Mouse (Mus musculus): ENCODE results near the gene Upk2. TPM values are rescaled to one million over a fixed set of nuclear protein-coding genes. Genes with fewer than 3 reads are reported as not detected.
A peak's percentile ranks its signal among the peaks of the same experiment; 100 is the strongest.

The Upk2 gene
- polyA plus RNA-seq, 1 experiment from 2014 or later: not detected

- Histone ChIP-seq H3K27me3 (ENCODE audit: control insufficient read depth, insufficient read depth, low read length) (no peaks in the 10 kb centered on the region), H3K36me3 (ENCODE audit: control insufficient read depth, insufficient read depth, low read length) (no peaks in the 10 kb centered on the region), H3K4me3 (ENCODE audit: control insufficient read depth in 1 of 2, insufficient read depth in 1 of 2, low read depth in 1 of 2, low read length in 2 of 2) (no peak overlapping the region), H3K4me2 (ENCODE audit: low read length) (no peak overlapping the region), H3K27ac (replicated peaks in 1 of 2; ENCODE audit: control insufficient read depth in 1 of 2, insufficient read depth in 1 of 2, low read depth in 2 of 2, low read length in 2 of 2) (no peak overlapping the region), H3K9ac (ENCODE audit: low read length) (no peak overlapping the region), H3K4me1 (ENCODE audit: control insufficient read depth in 2 of 2, insufficient read depth in 2 of 2, low read length in 2 of 2) (peaks cover 4 to 18% of the 10 kb centered on the region in 2 experiments), H3K9me3 (ENCODE audit: control insufficient read depth, low read length) (no peaks in the 10 kb centered on the region)
- ATAC-seq (ENCODE audit: insufficient number of reproducible peaks, insufficient read depth, low FRiP score, low read depth): no peak
- WGBS: 24% methylated on average over 1 of the region's 1 CpGs
These were observed 19.6 kb upstream of the Upk2 start for GRCm38 (mm10) chr9:44474327-44474726.

GRCm38 (mm10) chr9:44473184-44473583 is 18.4 kb upstream of the Upk2 start:
- no peak for ATAC-seq (ENCODE audit: insufficient number of reproducible peaks, insufficient read depth, low FRiP score, low read depth)
- WGBS: 57% methylated on average over 3 of the region's 3 CpGs

GRCm38 (mm10) chr9:44468800-44469199 is 14.0 kb upstream of the Upk2 start:
- no peaks in the 10 kb centered on the region for H3K9me3 ChIP-seq (ENCODE audit: control insufficient read depth, low read length)
- WGBS: 58% methylated on average over 2 of the region's 2 CpGs
- H3K27ac ChIP-seq (replicated peaks in 1 of 2; ENCODE audit: control insufficient read depth in 1 of 2, insufficient read depth in 1 of 2, low read depth in 2 of 2, low read length in 2 of 2): no peak overlapping the region
- no peak overlapping the region for H3K9ac ChIP-seq (ENCODE audit: low read length)
- no peaks in the 10 kb centered on the region for H3K36me3 ChIP-seq (ENCODE audit: control insufficient read depth, insufficient read depth, low read length)
- no peaks in the 10 kb centered on the region for H3K27me3 ChIP-seq (ENCODE audit: control insufficient read depth, insufficient read depth, low read length)
- H3K4me2 ChIP-seq (ENCODE audit: low read length): no peak overlapping the region
- no peaks in the 10 kb centered on the region for H3K4me1 ChIP-seq (ENCODE audit: control insufficient read depth in 2 of 2, insufficient read depth in 2 of 2, low read length in 2 of 2)
- no peak for ATAC-seq (ENCODE audit: insufficient number of reproducible peaks, insufficient read depth, low FRiP score, low read depth)
- H3K4me3 ChIP-seq (ENCODE audit: control insufficient read depth in 1 of 2, insufficient read depth in 1 of 2, low read depth in 1 of 2, low read length in 2 of 2): no peak overlapping the region

More at GRCm38 (mm10) chr9:44473184-44473583, 18.4 kb upstream of the Upk2 start:
- peaks cover 4 to 18% of the 10 kb centered on the region in 2 experiments for H3K4me1 ChIP-seq (ENCODE audit: control insufficient read depth in 2 of 2, insufficient read depth in 2 of 2, low read length in 2 of 2)
- no peaks in the 10 kb centered on the region for H3K9me3 ChIP-seq (ENCODE audit: control insufficient read depth, low read length)
- no peak overlapping the region for H3K4me2 ChIP-seq (ENCODE audit: low read length)
- no peaks in the 10 kb centered on the region for H3K36me3 ChIP-seq (ENCODE audit: control insufficient read depth, insufficient read depth, low read length)
- H3K4me3 ChIP-seq (ENCODE audit: control insufficient read depth in 1 of 2, insufficient read depth in 1 of 2, low read depth in 1 of 2, low read length in 2 of 2): no peak overlapping the region
- no peak overlapping the region for H3K27ac ChIP-seq (replicated peaks in 1 of 2; ENCODE audit: control insufficient read depth in 1 of 2, insufficient read depth in 1 of 2, low read depth in 2 of 2, low read length in 2 of 2)
- no peaks in the 10 kb centered on the region for H3K27me3 ChIP-seq (ENCODE audit: control insufficient read depth, insufficient read depth, low read length)
- H3K9ac ChIP-seq (ENCODE audit: low read length): no peak overlapping the region

- no peak overlapping the region for H3K27ac ChIP-seq (replicated peaks in 1 of 2; ENCODE audit: control insufficient read depth in 1 of 2, insufficient read depth in 1 of 2, low read depth in 2 of 2, low read length in 2 of 2)
- no peak for ATAC-seq (ENCODE audit: insufficient number of reproducible peaks, insufficient read depth, low FRiP score, low read depth)
- WGBS: 54% methylated on average over 7 of the region's 7 CpGs
These were observed 13.4 kb upstream of the Upk2 start for GRCm38 (mm10) chr9:44468224-44468623.

GRCm38 (mm10) chr9:44461950-44462349 is 7.2 kb upstream of the Upk2 start:
- Histone ChIP-seq H3K9me3 (ENCODE audit: control insufficient read depth, low read length) (no peaks in the 10 kb centered on the region), H3K4me1 (ENCODE audit: control insufficient read depth in 2 of 2, insufficient read depth in 2 of 2, low read length in 2 of 2) (no peaks in the 10 kb centered on the region), H3K36me3 (ENCODE audit: control insufficient read depth, insufficient read depth, low read length) (no peaks in the 10 kb centered on the region), H3K27ac (replicated peaks in 1 of 2; ENCODE audit: control insufficient read depth in 1 of 2, insufficient read depth in 1 of 2, low read depth in 2 of 2, low read length in 2 of 2) (no peak overlapping the region), H3K9ac (ENCODE audit: low read length) (no peak overlapping the region), H3K4me3 (ENCODE audit: control insufficient read depth in 1 of 2, insufficient read depth in 1 of 2, low read depth in 1 of 2, low read length in 2 of 2) (no peak overlapping the region), H3K4me2 (ENCODE audit: low read length) (no peak overlapping the region), H3K27me3 (ENCODE audit: control insufficient read depth, insufficient read depth, low read length) (peaks cover 10% of the 10 kb centered on the region; the same call in 1 of the 2 replicates)
- 64% methylated on average over 5 of the region's 5 CpGs for WGBS
- no peak for ATAC-seq (ENCODE audit: insufficient number of reproducible peaks, insufficient read depth, low FRiP score, low read depth)

More at GRCm38 (mm10) chr9:44468224-44468623, 13.4 kb upstream of the Upk2 start:
- Histone ChIP-seq H3K9ac (ENCODE audit: low read length) (no peak overlapping the region), H3K36me3 (ENCODE audit: control insufficient read depth, insufficient read depth, low read length) (no peaks in the 10 kb centered on the region), H3K9me3 (ENCODE audit: control insufficient read depth, low read length) (no peaks in the 10 kb centered on the region), H3K4me3 (ENCODE audit: control insufficient read depth in 1 of 2, insufficient read depth in 1 of 2, low read depth in 1 of 2, low read length in 2 of 2) (no peak overlapping the region), H3K27me3 (ENCODE audit: control insufficient read depth, insufficient read depth, low read length) (no peaks in the 10 kb centered on the region), H3K4me2 (ENCODE audit: low read length) (no peak overlapping the region), H3K4me1 (ENCODE audit: control insufficient read depth in 2 of 2, insufficient read depth in 2 of 2, low read length in 2 of 2) (no peaks in the 10 kb centered on the region)

GRCm38 (mm10) chr9:44457035-44457742 is 2.4 kb upstream of the Upk2 start:
- WGBS: 11% methylated on average over 11 of the region's 11 CpGs

GRCm38 (mm10) chr9:44454132-44454890 is 465 bp downstream of the Upk2 start:
- H3K4me3 ChIP-seq (ENCODE audit: control insufficient read depth in 1 of 2, insufficient read depth in 1 of 2, low read depth in 1 of 2, low read length in 2 of 2): no peak overlapping the region
- H3K36me3 ChIP-seq (ENCODE audit: control insufficient read depth, insufficient read depth, low read length): no peaks in the 10 kb centered on the region
- H3K27ac ChIP-seq (replicated peaks in 1 of 2; ENCODE audit: control insufficient read depth in 1 of 2, insufficient read depth in 1 of 2, low read depth in 2 of 2, low read length in 2 of 2): no peak overlapping the region
- H3K27me3 ChIP-seq (ENCODE audit: control insufficient read depth, insufficient read depth, low read length): peaks cover 29% of the 10 kb centered on the region
- peak; percentile 54; the same call in 1 of the 2 replicates for ATAC-seq (ENCODE audit: insufficient number of reproducible peaks, insufficient read depth, low FRiP score, low read depth)
- H3K9ac ChIP-seq (ENCODE audit: low read length): no peak overlapping the region
- no peak overlapping the region for H3K4me2 ChIP-seq (ENCODE audit: low read length)
- H3K4me1 ChIP-seq (ENCODE audit: control insufficient read depth in 2 of 2, insufficient read depth in 2 of 2, low read length in 2 of 2): no peaks in the 10 kb centered on the region
- 4% methylated on average over 14 of the region's 14 CpGs for WGBS
- H3K9me3 ChIP-seq (ENCODE audit: control insufficient read depth, low read length): no peaks in the 10 kb centered on the region

More at GRCm38 (mm10) chr9:44457035-44457742, 2.4 kb upstream of the Upk2 start:
- ATAC-seq (ENCODE audit: insufficient number of reproducible peaks, insufficient read depth, low FRiP score, low read depth): no peak
- Histone ChIP-seq H3K4me3 (ENCODE audit: control insufficient read depth in 1 of 2, insufficient read depth in 1 of 2, low read depth in 1 of 2, low read length in 2 of 2) (no peak overlapping the region), H3K4me1 (ENCODE audit: control insufficient read depth in 2 of 2, insufficient read depth in 2 of 2, low read length in 2 of 2) (no peaks in the 10 kb centered on the region), H3K27me3 (ENCODE audit: control insufficient read depth, insufficient read depth, low read length) (peaks cover 29% of the 10 kb centered on the region), H3K36me3 (ENCODE audit: control insufficient read depth, insufficient read depth, low read length) (no peaks in the 10 kb centered on the region), H3K27ac (replicated peaks in 1 of 2; ENCODE audit: control insufficient read depth in 1 of 2, insufficient read depth in 1 of 2, low read depth in 2 of 2, low read length in 2 of 2) (no peak overlapping the region), H3K4me2 (ENCODE audit: low read length) (no peak overlapping the region), H3K9ac (ENCODE audit: low read length) (no peak overlapping the region), H3K9me3 (ENCODE audit: control insufficient read depth, low read length) (no peaks in the 10 kb centered on the region)
